Mouse (Mus musculus): ENCODE measurements at regions not wholly inside any gene's neighbourhood (a gene's known extent, or its start where the extent isn't known, plus 50 kb on each side); places are given as distances from the start of the nearest gene placed in this dataset.

DNA sequence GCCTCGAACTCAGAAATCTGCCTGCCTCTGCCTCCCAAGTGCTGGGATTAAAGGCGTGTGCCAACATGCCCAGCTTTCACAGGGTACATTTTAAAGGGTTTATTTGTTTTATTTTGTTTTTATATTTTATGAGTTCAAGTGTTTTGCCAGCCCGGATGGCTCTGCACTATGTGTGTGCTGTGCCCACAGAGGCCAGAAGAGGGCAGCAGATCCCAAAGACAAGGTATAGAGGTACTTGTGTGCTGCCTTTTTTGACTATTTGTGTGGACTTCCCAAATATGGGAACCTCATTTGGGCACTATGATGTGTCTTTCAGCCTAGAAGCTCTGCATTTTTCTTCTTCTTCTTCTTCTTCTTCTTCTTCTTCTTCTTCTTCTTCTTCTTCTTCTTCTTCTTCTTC lies 176.4 kb upstream of the Azi2 start:
- DNase-seq (ENCODE audit: low spot score) = no peak

DNA sequence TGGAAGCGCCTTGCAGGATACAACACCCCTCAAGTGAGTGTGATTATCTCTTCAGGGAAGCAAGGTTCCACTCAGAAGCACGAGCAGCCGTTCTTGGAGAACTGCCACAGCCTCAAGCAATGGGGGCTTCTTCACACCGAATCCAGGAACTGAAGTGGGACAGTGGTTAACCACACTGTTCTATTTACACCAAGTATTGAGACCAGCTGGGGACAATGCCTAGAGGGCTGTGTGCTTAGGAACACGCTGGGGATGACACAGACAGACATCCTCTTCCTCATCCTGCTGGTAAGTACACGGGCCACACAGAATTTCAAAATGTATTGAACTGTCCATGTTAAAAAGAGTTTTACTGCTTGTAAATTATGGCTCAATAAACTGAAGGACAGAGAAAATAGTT lies 177.0 kb upstream of the Azi2 start:
- no peak for DNase-seq (ENCODE audit: low spot score)

DNA sequence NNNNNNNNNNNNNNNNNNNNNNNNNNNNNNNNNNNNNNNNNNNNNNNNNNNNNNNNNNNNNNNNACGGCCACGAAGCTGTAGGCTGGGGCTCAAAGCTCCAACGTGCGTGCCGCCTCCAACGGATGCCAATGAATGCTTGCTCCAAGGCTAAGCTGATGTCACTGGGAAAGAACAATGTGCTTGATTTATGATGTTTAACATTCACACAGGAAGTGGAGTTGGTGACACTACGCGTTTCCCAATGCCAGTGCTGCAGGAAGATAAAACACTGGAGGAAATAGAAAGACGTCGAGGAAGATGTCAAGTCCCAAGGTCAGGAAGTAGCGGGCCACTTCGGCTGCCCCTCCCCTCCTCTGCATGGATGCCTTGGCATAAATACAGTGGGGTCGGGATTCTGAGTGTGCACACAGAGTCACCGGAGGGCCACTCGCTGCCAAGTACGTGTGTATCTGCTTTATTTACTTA lies 180.7 kb upstream of the Azi2 start:
- DNase-seq (ENCODE audit: low spot score) = no peak

DNA sequence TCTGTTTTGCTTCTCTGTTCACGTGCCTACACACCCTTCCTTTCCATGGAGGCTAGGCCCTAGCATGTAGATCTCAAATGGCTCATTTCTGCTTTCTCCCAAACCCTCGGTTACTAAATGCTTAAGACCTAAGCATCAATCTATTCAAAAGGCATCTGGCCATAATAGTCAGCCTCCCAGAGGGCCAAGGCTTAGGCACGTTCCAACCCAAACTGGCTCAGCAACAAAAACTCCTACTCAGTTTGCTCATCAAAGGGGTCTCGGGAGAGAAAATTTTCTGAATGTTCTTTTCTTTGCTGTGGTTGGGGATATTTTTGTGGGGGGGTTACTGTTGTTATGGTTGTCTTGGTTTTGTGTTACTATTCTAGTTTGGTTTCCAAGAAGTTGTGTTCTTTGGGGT lies 196.8 kb upstream of the Azi2 start:
- no peak for DNase-seq (ENCODE audit: low spot score)

DNA sequence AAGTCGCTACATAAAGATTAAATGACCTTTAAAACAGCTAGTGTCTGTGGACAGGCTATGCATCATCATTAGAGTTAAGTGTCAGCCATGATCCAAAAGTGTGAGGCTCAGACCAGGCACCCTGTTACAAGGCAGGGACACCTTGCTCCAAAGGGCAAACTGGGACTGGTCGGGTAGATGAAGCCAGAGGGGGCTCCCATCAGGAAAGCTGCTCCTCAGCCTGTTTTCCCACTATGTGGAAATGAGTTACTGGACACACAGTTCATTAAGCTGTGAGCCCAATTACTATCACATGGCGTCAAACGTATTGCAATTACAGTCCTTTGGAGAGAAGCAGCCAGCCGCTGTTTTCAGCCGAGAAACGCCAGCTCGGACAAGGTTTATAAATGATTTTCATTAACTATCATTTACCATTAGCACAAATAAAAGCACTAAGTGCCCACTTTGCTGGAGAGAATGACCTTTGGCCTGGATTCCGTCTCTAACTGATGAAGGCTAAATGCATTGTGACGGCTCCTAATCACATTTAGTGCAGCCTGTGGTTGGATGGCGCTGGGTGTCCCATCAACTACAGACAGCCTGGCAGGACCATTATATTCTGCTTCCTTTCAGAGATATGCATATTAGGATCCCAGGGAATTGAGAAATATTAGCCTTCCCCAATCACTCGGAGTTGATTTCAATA lies 203.5 kb upstream of the Azi2 start:
- no peak for DNase-seq (ENCODE audit: low spot score)

DNA sequence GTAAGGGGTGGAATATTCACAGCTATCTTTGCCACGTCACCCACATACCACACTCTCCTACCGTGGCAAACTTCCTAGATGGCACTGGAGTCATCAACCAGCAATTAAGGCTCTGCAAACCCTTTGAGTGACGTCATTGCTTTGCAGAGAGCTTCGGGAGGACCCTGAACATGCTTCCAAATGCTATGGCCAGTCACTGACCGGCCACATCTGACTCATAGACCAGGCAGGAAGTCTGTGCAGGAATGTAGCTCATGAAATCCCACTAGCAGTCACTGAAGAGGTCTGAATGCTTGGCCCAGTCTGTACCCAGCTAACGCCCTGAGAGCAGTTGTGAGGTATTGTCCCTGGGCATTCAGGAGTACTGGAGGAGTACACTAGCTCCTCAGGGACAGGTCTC lies 203.9 kb upstream of the Rbms3 start:
- DNase-seq (ENCODE audit: low spot score) = no peak

DNA sequence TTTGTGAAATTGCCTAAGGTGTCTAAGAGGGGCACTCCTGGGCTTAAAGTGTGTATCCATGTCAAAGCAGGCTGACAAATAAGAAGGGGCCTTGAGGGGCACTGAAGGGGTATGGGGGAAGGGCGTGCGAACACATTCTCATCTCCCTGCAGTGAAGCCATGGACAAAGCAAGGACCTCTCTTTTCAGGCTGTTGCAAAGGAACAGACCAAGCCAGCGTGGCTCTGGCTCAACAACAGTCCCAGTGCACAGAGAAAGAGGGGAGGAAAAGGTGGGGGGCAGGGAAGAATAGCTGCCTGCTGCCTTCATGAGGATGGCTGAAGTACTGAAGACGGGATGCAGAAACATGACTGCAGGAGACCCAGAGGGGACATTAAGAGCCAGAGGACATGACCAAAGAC lies 184.9 kb upstream of the Rbms3 start:
- DNase-seq (ENCODE audit: low spot score) = no peak

DNA sequence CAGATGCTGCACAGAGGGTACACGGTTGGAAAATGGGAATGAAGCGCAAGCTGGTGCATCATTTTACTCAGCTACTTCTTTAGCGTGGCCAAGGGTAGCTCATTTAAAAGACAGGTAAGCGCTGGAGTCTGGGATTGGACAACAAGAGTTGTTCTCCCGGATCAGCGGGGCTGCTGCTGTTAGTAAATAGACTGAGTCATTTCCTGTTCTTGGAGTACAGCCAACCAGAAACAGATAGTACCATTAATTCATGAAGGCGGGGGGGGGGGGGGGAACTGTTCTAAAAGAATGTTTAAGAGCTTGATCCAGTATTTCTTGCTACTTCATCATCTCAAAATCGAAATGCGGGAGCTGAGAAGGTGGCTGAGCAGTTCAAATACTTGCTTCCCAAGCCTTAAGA lies 183.5 kb upstream of the Rbms3 start:
- no peak for DNase-seq (ENCODE audit: low spot score)

DNA sequence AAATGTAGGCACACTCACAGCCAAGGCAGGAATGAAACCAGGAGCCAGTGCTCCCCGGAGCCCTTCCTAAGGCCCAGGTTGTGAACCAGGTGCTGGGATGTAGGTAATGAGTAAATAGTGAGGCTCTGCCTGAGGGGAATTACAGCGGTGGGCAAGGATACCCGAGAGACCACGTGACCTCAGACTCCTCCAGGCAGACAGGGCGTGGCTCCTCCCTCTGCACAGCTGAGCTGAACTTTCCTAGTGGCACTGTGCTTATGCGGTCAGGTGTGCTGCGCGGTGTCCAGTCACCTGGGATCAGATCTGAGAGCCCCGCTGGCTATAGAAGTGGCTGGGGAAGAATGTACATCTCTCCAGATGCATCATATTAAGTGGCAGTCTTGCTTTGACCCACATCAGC lies 176.1 kb upstream of the Rbms3 start:
- no peak for DNase-seq (ENCODE audit: low spot score)

DNA sequence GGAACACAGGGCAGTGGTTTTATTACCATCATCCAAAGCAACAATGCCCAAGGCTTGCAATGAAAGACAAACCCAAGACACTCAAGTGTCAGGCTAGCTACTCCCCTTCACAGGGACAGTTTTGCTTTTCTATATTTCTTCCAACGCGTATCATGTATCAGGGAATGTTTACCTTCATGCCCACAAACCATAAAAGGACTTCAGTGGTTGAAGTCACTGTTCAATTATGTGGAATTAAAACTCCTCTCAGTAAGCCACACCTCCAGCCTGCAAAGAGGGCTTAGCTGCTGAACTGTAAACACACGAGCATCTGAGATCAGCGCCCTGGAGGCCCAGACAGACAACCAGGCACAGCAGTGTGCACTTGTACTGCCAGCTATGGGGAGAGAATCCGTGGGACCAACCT lies 154.5 kb upstream of the Rbms3 start:
- DNase-seq (ENCODE audit: low spot score) = no peak

DNA sequence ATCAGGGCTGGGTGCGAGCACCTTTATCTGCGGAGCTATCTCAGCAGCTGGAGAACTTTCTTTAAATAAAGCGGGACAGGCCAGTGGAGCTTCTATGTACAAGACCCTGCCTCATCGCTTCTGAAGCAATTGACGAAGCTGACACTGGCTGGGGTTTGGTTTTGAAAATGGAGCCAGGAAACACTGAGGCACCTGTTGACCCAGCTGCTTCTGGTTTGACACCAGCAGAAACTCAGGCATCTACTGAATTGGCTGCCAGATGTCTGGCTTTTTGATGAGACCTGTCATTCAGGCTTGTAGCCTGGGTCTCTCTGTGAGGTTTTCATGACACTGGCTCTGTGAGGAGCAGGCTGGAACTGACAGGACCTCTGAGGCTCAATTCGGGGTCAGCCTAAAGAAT lies 124.9 kb upstream of the Rbms3 start:
- no peak for DNase-seq (ENCODE audit: low spot score)

DNA sequence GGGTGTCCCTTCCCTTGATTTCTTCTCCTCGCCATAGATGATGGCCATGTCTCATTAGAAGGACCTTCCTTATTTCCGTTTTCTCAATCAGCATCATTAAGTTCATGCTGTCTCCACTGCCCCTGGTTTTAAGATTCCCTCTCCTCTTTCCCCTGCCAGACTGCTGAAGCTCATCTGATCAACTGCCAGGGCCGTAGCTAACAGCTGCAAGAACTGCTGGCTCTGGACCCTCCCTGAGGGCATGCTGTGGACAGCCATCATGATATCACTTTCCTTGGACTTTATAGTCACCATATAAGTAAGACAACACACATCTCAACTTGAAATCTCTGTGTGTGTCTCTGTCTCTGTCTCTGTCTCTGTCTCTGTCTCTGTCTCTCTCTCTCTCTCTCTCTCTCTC lies 123.8 kb upstream of the Rbms3 start:
- DNase-seq (ENCODE audit: low spot score) = no peak

DNA sequence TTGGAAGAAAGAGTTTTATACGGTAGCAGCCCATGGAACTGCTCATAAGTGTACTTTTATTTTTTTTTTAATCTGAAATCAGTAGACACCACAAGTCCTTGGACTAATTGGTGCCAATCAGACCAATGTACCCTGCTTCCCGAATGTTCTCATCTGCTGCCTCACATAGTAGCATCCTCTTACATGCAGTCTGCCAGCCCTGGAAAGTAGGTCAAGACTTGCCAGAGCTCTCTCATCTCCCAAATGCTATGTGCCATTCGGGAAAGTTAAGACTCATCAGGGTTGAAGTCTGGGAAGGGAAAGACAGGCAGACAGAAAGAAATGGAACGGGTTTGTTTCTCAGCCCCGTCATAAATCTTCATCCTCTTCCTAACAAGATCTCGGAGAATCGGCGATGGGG lies 115.2 kb upstream of the Rbms3 start:
- DNase-seq (ENCODE audit: low spot score) = no peak

DNA sequence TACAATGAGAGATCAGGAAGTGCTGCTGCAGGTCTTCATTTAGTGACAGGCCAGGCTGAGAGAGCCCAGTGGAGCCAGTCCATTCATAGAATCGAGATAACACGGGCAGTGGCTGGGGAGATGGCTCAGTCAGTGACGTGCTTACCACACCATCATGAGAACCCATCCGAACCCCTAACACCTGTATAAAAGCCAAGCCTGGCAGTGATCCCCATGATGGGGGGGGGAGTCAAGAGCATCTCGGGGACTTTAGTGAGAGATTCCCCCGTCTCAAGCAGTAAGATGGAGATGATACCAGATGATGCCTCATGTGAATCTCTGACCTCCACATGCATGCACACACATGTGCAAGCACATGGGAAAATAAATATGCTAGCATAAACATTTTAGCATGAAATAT lies 99.7 kb upstream of the Rbms3 start:
- DNase-seq (ENCODE audit: low spot score) = no peak

DNA sequence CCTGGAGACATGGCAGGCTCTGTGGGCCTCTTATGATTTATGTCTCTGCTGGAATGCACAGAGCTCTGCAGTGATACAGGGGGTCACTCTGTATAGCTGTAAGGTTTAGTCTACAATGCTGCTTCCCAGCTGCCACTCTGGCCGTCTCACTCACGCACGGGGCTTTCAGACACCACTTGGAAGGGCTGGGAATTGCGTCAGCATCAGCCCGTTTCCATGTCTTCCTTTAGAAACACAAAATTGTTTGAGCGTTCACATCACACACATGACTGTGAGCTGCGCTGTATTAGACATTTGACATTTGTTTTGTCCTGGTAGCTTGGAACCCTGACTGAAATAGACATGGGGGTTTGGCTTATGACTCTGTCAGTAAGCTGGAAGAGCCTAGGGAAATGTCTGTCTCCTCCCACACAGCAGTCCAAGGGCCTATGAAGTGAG lies 90.5 kb upstream of the Rbms3 start:
- DNase-seq (ENCODE audit: low spot score) = no peak

DNA sequence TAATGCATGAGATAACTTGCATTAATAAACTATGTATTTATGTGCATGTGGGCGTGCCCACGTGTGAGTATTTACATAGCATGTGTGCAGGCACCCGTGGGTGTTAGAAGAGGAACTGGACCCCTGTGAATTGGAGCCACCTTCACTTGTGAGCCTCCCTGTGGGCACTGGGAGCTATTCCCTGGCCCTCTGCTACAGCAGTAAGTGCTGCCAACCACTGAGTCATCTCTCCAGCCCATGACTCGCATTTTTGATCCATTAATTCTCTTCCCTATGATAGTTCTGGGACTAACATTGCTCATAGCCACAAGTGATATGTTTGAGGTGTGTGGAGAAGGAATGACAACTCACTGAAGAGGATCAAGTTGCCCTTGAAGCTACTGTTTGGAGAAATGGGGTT lies 87.6 kb upstream of the Rbms3 start:
- DNase-seq (ENCODE audit: low spot score) = no peak

DNA sequence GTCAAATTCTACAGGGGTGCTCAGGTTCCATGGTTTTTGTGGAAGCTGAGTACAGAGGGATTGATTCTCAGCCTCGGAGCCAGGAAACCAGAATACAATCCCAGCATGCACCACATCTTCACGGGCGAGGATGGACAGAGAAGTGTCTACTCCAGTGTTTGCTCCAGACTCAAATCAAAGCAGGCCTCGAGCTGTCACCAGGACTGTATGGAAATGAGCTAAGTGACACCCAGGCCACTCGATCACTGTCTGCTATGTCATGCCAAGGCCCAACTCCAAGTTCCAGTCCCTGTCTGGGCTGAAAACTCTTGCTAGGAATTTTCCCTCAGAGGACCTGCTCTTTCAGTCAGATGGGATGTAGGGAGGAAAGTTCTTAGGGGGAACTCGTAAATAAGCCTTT lies 86.8 kb upstream of the Rbms3 start:
- no peak for DNase-seq (ENCODE audit: low spot score)

DNA sequence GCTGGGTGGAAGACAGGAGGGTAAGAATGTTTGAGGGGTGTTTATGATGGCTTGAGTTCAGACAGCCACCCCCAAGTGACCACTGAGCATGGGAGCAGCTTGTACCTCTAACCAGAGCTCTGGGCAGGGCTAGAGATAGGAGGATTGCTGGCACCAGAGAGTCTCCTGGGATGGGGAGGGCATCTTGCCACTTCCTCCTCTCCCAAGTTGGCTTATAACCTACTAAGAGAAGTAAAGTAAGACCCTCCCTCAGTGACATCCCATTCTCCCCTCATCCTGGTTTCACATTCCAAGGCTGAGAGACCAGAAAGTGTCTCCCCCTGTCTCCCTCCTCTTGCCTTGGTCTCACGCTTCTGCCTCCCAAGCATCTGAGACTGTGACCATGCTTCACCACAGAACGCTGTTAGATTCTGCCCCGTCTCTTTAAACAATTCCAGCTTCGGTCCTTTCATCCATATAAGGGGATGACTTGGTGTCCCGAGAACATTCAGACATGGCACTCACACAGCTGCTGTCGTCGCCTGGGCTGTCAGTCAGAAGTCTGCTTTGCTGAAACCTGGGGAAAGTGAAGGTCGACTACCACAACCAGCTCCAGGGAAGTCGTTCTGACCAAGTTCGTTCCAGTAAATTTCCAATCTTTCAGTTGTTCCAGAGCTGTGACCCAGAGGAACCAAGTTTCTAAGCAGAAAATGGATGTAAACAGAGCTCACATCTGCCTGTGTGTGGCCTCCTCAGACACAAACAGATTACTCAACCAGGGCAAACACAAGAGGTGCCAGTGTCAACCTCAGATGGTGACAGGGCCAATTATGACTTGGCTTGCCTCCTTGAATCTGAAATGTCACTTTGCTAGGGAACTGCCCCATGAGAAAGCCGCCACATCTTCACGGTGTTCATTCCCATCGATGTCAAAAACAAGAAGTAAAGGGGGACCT lies 85.3 kb upstream of the Rbms3 start:
- DNase-seq (ENCODE audit: low spot score) = no peak

DNA sequence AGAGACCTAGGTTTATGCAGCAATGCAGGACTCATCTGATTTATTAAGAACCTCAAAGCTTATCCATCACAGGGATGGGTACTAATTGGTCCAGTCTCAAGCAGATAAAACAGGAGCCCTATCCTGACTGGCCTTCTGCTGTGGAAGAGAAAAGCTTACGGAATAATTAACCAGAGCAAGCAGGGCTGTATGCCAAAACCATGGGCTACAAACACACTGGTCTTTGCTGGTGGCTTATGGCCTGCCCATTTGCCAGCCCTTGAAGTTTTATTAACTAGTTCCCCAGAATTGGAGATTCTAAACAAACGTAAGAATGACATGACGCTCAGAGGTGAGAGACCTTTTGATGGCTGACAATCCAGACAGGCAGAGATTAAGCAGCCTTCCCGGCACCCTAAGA lies 83.4 kb upstream of the Rbms3 start:
- no peak for DNase-seq (ENCODE audit: low spot score)

DNA sequence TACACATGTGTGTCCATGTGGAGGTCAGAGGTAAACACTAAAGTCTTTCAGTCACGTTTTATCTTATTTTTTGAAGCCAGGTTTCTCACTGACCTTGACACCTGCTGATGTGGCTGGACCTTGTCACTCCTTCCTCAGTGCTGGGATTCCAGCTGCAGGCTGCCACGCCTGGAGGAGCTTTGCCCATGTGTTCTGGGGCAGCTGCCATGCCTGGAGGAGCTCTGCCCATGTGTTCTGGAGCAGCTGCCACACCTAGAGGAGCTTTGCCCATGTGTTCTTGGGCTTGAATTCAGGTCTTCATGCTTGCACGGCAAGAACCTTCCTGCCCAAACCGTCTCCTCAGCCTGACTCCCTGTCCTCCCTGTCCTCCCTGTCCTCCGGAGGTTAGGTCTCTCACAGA lies 82.1 kb upstream of the Rbms3 start:
- DNase-seq (ENCODE audit: low spot score) = no peak

DNA sequence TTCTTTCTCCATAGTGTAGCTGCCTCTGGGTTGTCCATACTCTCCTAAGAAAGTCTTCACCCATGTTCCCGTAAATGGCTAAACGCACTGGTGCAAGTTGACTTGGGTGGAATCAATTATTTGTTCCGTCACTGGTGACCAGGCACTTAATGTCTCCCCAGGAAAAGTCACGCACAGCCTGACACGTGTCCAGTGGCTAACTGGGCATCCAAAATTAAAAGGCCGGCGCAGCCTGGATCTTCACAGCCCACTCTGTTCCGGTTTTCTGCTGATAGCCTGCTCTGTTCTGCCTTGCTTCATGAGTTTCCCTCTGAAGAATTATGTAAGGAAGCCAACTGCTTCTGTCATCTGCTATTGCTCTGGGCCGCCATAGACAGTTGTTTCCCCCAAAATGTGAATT lies 81.3 kb upstream of the Rbms3 start:
- no peak for DNase-seq (ENCODE audit: low spot score)

DNA sequence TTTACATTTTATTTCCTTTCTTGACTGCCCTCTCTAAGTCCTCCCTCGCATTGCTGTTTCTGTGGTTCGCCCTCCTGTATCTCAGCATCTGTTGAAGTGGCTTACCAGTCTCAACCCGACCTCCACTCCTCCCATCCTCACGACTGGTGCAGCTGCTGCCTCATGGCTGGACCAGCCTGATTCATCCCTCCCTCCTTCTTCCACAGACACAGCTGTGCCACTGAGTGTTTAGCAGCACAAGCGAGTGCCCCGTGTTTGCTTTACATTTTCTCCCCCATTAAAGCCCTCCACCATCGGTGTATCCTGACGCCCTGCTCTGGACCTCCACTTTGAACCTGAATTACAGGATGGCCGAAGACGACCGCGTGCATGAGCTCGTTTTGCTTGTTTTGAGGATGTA lies 80.0 kb upstream of the Rbms3 start:
- DNase-seq (ENCODE audit: low spot score) = no peak

DNA sequence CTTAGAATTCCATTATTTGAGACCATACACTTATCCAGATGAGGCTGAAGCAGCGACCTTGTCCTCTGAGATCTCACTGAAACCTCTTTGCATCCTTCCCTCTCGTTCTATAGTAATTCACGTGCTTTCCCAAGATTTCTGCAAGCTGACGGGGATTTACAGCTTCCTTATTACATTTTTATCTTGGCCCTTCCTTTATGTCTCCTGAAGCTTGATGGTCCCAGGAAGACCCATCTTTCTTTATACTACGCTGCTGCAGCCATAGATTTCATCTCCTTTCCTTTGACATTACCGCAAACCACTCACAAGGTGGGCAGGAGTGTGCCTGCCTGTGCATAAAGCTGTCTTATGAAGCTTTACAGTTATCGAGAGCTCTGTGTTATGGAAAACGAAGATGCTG lies 63.3 kb upstream of the Rbms3 start:
- DNase-seq (ENCODE audit: low spot score) = no peak

DNA sequence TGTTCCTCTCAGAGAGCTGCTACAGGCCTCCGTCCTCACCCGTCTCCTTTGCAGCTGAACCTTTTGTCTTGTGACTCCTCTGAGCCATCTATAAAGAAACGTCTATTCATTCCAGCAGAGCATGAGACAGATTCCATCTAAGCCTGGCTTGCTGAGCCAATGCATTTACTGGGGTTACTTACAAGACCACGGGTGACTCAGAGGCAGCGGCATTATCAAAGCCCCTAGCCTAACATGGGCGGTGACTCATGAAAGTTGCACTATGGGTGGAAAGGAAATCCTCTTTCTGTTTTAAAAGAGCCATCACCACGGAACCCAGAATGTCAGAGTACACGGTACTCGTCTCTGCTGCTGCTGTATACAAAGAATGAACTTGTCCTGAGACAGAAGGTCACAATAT lies 62.8 kb upstream of the Rbms3 start:
- no peak for DNase-seq (ENCODE audit: low spot score)
